Mouse (Mus musculus): ENCODE results near the gene Epn2.

DNA sequence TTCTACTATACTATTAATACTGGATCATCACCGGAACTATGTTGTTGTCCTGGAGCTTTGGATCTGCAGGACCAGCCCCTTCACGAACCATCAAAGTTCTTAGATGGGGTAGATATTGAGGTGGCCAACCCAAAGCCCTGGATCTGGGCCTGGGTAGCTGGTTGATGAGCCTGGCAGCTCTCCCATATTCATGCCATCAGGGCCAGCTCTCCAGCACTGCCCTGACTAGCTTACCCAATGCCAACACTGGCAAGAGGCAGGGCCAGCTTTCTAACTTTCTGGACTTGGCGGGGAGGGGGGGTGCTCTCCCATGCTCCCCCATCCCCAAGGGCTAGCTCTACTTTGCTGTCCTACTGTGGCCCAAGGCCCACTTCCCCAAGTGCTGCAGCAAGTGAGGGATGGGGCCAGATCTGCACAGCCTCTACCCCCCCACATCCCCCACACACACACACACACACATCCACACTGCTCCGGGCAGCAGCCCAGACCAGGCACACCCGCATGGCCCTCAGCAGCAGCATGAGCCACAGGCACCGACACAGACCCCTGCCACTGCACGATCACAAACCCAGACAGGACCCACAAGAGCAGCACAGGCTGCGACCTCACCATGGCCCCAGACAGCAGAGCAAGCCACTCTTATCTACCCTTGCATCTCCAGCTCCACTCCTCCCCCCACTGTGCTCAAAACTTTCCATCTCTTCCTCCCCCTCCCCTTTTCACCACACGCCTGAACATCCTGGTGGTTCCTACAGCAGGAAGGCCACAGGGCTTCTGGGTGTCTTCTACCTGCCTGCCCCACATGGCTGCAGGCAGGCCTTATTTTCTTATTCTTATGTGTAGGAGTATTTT is 98.0 kb downstream of the Epn2 start:
- no peak for TF ChIP-seq GATA1 (IDR thresholded peaks at IDR 0.05; ENCODE audit: borderline replicate concordance, low read length)
- no peak for TF ChIP-seq FLI1 (IDR thresholded peaks at IDR 0.05; ENCODE audit: low read length)

All from megakaryocyte, embryonic 14.5 days (primary cell).